Mouse (Mus musculus): ENCODE measurements around the gene Chst11.

GRCm38 (mm10) chr10:82989418-82990025 lies 4.2 kb downstream of the Chst11 start:
- TF ChIP-seq POLR2A (IDR thresholded peaks at IDR 0.05; ENCODE audit: borderline replicate concordance, extremely low read depth, insufficient read depth, insufficient read length, poor library complexity, severe bottlenecking): no peak
- no peak for TF ChIP-seq CTCF (IDR thresholded peaks at IDR 0.05; ENCODE audit: borderline replicate concordance, extremely low read depth, insufficient read depth, insufficient read length)
